Mouse (Mus musculus): ENCODE results near the gene Gda. TPM values are rescaled to one million over a fixed set of nuclear protein-coding genes. Genes with fewer than 3 reads are reported as not detected.

Gda gene
- polyA plus RNA-seq (2012; rRNA removed): 12.0 and 14.4 TPM in 2 replicates

DNA sequence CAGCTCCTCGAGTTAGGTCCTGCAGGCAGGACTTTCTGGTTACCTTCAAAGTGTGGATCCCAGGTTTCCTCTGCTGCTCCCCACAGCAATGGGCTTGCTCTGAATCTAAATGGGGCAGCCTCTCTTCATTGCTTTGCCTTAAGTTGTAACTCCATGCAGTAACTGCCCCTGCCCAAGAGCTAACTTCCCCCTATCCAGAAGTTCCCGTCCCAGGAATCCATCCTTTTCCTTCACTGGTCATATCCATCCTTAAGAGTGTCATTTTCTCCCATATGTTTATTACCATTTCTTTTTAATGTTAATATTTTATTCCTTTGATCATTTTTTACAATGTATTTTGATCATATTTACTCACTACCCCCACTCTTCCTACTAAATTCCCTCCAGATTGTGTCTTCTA is at the start of gene Gda:
Gene Gda, minus strand, starts transcription at position 101 of the 400 bp plus-strand sequence.
- DNase-seq (ENCODE audit: low spot score): no peak

- DNase-seq (ENCODE audit: low spot score): no peak
These were observed 47.0 kb upstream of the Gda start for GRCm38 (mm10) chr19:21520280-21520679.

- no peak for DNase-seq (ENCODE audit: low spot score)
These were observed 36.9 kb upstream of the Gda start for GRCm38 (mm10) chr19:21510116-21510515.

GRCm38 (mm10) chr19:21507561-21508232 is 34.5 kb upstream of the Gda start:
- no peak for DNase-seq (ENCODE audit: low spot score)

GRCm38 (mm10) chr19:21507133-21507532 is 33.9 kb upstream of the Gda start:
- DNase-seq (ENCODE audit: low spot score): no peak

DNA sequence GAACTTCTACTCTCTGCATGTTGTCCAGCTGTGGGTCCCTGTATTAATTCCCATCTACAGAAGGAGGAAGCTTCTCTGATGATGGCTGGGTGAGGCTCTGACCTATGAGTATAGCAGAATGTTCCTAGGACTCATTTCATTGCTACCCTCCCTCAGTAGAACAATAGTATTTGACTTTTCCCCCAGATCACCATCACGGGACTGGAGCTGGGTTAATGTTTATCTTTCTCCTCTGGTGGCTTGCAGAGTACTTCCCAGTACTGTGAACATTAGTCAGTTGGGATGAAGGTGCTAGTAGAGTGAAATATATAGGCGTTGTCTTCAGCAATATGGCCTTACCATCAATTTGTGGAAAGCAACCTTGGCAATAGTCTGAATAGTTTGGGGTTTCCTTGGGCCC is 31.5 kb upstream of the Gda start:
- no peak for DNase-seq (ENCODE audit: low spot score)

GRCm38 (mm10) chr19:21499394-21499983 is 26.2 kb upstream of the Gda start:
- DNase-seq (ENCODE audit: low spot score): no peak

GRCm38 (mm10) chr19:21495817-21496216 is 22.6 kb upstream of the Gda start:
- no peak for DNase-seq (ENCODE audit: low spot score)

DNA sequence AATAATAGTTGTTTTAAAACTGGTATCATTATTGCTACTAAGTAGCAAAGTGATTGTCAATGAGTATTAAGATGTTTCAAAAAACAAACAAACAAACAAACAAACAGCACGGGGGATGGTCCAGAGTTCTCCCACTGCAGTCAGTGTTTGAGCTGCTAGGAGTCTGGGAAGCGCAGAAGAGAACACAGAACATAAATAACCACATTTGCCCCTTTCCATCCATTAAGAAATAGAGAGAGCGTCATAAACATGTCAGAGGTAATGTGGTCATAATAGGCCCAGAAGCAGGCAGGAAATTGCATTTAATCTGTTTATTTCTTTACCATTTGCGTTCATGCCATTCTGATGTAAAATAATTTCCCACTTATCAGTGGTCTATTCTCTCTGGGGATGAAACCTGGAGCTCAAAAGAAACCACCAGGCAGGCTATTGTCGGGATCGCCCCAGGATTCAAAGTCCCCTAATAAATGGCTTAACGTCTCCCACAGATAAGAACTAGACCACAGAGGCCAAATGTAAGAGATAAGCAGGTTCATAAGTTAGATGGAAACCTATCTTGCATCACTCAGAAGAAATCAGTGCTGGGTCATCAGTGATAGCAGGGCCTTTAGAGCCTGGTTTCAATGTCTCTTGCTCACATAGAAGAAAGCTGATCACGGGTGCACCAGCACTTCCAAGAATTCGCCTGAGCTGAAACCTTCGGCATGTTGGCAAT is 20.7 kb upstream of the Gda start:
- no peak for DNase-seq (ENCODE audit: low spot score)

DNA sequence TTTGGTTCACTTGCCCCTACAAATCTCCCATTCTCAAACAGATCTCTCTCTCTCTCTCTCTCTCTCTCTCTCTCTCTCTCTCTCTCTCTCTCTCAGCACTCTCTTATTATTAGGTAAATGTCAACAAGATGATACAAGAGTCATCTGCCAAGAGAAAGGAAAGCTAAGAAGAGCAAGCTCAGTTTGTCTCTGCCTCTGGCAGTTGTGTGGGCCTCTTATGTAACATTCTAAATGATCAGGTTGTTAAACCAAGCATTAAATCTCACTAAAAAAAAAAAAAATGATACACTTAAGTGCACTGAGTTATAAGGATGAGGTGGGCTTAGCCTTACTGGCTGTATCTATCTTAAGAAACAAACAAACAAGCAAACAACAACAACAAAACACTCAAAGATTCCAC is 18.1 kb upstream of the Gda start:
- DNase-seq (ENCODE audit: low spot score): no peak

DNA sequence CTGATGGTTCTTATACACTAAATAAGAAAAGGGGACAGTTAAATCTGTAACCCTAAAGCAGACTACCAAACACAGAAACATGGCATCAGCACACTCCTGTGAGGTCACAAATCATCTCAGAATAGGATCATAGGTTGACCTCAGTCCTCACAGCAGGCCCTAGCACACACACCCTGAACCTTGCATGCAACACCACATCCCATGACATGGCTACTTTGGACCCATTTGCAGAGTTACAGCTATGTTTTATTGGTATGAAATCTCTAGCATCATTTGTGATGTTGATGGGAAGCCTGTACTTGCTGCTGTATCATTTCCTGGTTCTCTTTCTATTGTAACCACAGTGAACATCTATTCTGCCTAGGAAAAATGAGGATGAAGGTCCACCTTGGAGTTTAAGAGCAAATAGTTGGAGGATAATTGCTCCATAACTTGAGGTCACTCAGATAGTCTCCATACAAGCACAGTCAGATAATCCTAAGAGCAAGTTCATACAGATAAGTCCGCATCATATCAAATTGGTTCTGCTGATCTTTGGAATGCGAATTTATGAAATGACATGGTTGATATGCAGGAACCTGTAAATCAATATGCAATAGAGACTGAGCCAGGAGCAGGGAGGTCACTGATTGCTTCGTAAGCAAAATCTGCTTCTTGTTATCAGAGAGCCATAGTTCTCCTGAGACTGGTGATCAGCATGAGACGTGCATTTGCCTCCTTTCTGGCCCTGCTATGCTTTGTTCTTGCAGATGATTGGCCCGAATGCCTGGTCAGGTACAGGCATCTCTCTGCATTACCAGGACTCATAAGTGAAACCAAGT is 14.1 kb upstream of the Gda start:
- no peak for DNase-seq (ENCODE audit: low spot score)

DNA sequence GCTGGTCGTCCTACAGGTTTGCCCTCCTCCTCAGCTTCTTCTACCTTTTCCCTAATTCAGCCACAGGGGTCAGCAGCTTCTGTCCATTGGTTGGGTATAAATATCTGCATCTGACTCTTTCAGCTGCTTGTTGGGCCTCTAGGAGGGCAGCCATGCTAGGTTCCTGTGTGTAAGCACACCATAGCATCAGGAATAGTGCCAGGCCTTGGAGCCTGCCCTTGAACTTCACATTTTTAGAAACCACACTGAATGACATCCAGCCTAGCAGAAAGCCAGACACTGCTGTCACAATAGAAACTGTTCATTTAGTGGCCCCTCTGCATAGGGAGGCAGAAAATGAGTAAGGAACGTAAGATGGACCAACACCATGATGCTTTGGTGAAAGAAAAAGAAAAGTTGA is 8.9 kb upstream of the Gda start:
- no peak for DNase-seq (ENCODE audit: low spot score)

- no peak for DNase-seq (ENCODE audit: low spot score)
These were observed 7.8 kb upstream of the Gda start for GRCm38 (mm10) chr19:21481031-21481430.

- no peak for DNase-seq (ENCODE audit: low spot score)
These were observed 6.8 kb upstream of the Gda start for GRCm38 (mm10) chr19:21480053-21480419.

DNA sequence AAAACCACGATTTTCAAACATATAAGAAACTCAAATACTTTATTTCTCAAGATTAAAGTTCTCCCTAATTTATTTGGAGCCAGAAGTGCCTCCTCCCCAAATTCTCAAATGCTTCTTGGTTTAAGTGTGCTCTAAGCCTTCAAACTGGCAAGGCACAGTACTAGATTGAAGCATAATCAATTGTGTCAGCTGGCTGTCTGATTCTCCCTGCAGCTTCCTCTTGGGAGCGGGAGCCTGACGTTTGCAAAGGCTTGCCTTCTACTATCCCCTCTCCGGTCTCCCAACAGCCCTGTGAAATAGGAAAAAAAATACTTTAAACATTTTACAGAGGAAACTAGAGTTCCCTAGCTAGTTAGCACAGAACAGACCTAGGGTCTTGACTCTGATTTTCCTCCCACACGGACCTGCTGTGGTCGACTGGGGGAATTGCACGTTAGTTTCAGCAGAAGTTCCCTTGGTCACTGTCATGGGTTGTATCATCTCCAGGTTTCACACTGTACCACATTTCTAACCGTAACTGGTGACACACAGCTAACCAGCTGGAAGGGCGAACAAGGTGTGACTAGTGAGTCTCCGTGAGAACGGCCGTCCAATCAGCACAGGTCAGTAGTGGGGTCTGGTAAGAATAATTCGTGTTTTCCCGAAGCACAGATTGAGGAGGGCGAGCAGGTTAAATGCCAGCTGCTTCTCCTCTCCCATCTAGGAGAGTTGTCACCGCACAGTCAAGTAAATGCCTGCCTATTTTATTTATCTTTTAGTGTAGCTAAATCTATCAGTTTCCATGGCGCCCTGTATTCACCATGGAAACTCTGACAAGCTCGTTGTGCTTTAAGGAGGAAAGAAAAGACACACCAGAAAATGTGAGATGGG is 6.2 kb upstream of the Gda start:
- DNase-seq (ENCODE audit: low spot score): no peak

- no peak for DNase-seq (ENCODE audit: low spot score)
These were observed 5.3 kb upstream of the Gda start for GRCm38 (mm10) chr19:21478538-21478937.

GRCm38 (mm10) chr19:21477780-21478179 is 4.5 kb upstream of the Gda start:
- no peak for DNase-seq (ENCODE audit: low spot score)

- no peak for DNase-seq (ENCODE audit: low spot score)
These were observed 3.5 kb upstream of the Gda start for GRCm38 (mm10) chr19:21476782-21477181.

- DNase-seq (ENCODE audit: low spot score): peak; percentile 75
These were observed 994 bp downstream of the Gda start for GRCm38 (mm10) chr19:21472121-21472780.

DNA sequence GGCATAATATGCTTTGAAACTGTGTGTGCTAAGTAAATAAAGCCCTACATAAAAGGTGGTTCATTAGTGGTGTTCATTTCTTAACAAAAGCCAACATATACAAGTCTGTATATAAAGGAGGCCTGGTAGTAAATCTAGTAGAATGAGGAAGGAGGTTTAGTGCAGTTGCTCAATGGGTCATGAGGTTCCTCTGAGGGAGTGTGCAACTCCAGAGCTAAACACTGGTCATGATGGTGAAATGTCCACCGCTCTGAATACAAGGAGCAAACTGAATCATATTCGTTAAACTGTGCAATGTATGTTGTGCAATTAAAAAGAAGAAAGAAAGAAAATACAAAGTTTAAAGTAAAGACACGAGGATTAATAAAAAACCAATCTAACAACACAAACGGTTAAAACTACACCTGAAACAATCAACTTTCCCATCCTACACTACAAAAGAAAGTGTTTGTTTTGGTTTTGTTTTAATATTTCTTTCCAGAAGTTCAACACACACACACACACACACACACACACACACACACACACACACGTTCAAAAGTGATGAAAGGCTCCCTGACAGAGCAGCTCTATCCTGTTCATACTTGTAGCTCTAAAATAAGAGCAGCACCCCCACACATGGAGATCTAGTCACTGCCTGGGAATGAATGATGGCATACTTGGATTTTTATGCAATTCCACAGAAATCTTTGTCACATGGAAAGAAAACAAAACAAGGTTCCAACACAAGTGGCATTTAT is 11.9 kb downstream of the Gda start:
- no peak for DNase-seq (ENCODE audit: low spot score)

All from urinary bladder, adult 2 months (tissue).